In genomic region chr14:101882966-101883365, GRCm38 (mm10) we compare ENCODE assay signal across 11 mouse cellular contexts.
DNase-seq lines count a peak whose midpoint lies in the region; ATAC-seq and TF ChIP-seq lines count a peak whose summit lies in the region.
"Had no signal": no experiment of that assay in that cellular context is flagged by ENCODE, and none has a peak within 500 bp of the region (broad histone marks: within the 10 kb centered on the region; RNA-seq: fewer than 3 reads in every experiment).

No protein-coding gene starts in this region.

- no peak overlapping the region for H3K4me3 ChIP-seq in liver, embryonic 15.5 days (replicated peaks)
- H3K4me3 ChIP-seq in stomach, embryonic 15.5 days (replicated peaks): no peak overlapping the region
- no peak overlapping the region for H3K4me3 ChIP-seq in hindbrain, embryonic 12.5 days
- no peak overlapping the region for H3K4me3 ChIP-seq in forebrain, postnatal 0 days (ENCODE audit: low read depth, low read length)
- H3K4me3 ChIP-seq: hindbrain, embryonic 10.5 days; midbrain, embryonic 15.5 days had no signal

- H3K36me3 ChIP-seq in liver, embryonic 15.5 days (replicated peaks): no peaks in the 10 kb centered on the region
- no peaks in the 10 kb centered on the region for H3K36me3 ChIP-seq in stomach, embryonic 15.5 days
- H3K36me3 ChIP-seq in hindbrain, embryonic 12.5 days: no peaks in the 10 kb centered on the region
- no peaks in the 10 kb centered on the region; the same call in 1 of the 2 replicates for H3K36me3 ChIP-seq in forebrain, postnatal 0 days (ENCODE audit: insufficient read depth)
- H3K36me3 ChIP-seq: hindbrain, embryonic 10.5 days; midbrain, embryonic 15.5 days had no signal

- H3K27me3 ChIP-seq in liver, embryonic 15.5 days: no peaks in the 10 kb centered on the region
- no peaks in the 10 kb centered on the region for H3K27me3 ChIP-seq in stomach, embryonic 15.5 days (replicated peaks)
- H3K27me3 ChIP-seq in hindbrain, embryonic 12.5 days: no peaks in the 10 kb centered on the region
- no peaks in the 10 kb centered on the region for H3K27me3 ChIP-seq in forebrain, postnatal 0 days (ENCODE audit: insufficient read depth, low read length)
- H3K27me3 ChIP-seq: midbrain, embryonic 15.5 days had no signal

- no peak overlapping the region for H3K9ac ChIP-seq in liver, embryonic 15.5 days
- H3K9ac ChIP-seq in stomach, embryonic 15.5 days: no peak overlapping the region
- H3K9ac ChIP-seq in hindbrain, embryonic 12.5 days: no peak overlapping the region
- no peak overlapping the region for H3K9ac ChIP-seq in forebrain, postnatal 0 days
- H3K9ac ChIP-seq: midbrain, embryonic 15.5 days had no signal

- WGBS in liver, embryonic 15.5 days (ENCODE audit: insufficient replicate concordance): 4% methylated on average over 5 of the region's 5 CpGs
- WGBS in stomach, embryonic 15.5 days: 29% methylated on average over 5 of the region's 5 CpGs
- WGBS in hindbrain, embryonic 12.5 days: 47% methylated on average over 5 of the region's 5 CpGs
- 47% methylated on average over 5 of the region's 5 CpGs for WGBS in forebrain, postnatal 0 days

- peak; percentile 90 for ATAC-seq in granulocyte monocyte progenitor cell, adult 5-6 weeks (replicated peaks; ENCODE audit: poor library complexity, severe bottlenecking)
- ATAC-seq in liver, embryonic 15.5 days (ENCODE audit: insufficient read depth): peak; percentile 28; the same call in 1 of the 2 replicates
- peak; percentile 85 for ATAC-seq in stomach, embryonic 15.5 days (ENCODE audit: insufficient read depth, low FRiP score, low read depth)
- ATAC-seq in hindbrain, embryonic 12.5 days (ENCODE audit: low FRiP score): no peak
- no peak for ATAC-seq in forebrain, postnatal 0 days
- ATAC-seq: midbrain, embryonic 15.5 days had no signal

- no peak for TF ChIP-seq CTCF in forebrain, postnatal 0 days (IDR thresholded peaks at IDR 0.05; ENCODE audit: low read depth)

- no peaks in the 10 kb centered on the region for H3K4me1 ChIP-seq in liver, embryonic 15.5 days (replicated peaks)
- no peaks in the 10 kb centered on the region for H3K4me1 ChIP-seq in stomach, embryonic 15.5 days
- H3K4me1 ChIP-seq in hindbrain, embryonic 12.5 days: no peaks in the 10 kb centered on the region
- no peaks in the 10 kb centered on the region for H3K4me1 ChIP-seq in forebrain, postnatal 0 days (ENCODE audit: insufficient read depth)
- H3K4me1 ChIP-seq: hindbrain, embryonic 10.5 days; midbrain, embryonic 15.5 days had no signal

- DNase-seq in kidney, postnatal 14 days: peak; percentile 25
- DNase-seq in kidney, postnatal 36 days: no peak
- DNase-seq in forebrain, postnatal 0 days: no peak
- no peak for DNase-seq in cerebellum, adult 18-20 months
- DNase-seq: retina, postnatal 1 day had no signal

- no peak overlapping the region for H3K4me2 ChIP-seq in liver, embryonic 15.5 days
- H3K4me2 ChIP-seq in stomach, embryonic 15.5 days: no peak overlapping the region
- no peak overlapping the region for H3K4me2 ChIP-seq in hindbrain, embryonic 12.5 days (replicated peaks)
- H3K4me2 ChIP-seq in forebrain, postnatal 0 days (ENCODE audit: low read depth): no peak overlapping the region
- H3K4me2 ChIP-seq: midbrain, embryonic 15.5 days had no signal

- H3K27ac ChIP-seq in liver, embryonic 15.5 days (replicated peaks): no peak overlapping the region
- H3K27ac ChIP-seq in stomach, embryonic 15.5 days: no peak overlapping the region
- H3K27ac ChIP-seq in hindbrain, embryonic 12.5 days: no peak overlapping the region
- H3K27ac ChIP-seq in forebrain, postnatal 0 days (ENCODE audit: low read depth, low read length): no peak overlapping the region
- H3K27ac ChIP-seq: hindbrain, embryonic 10.5 days; midbrain, embryonic 15.5 days had no signal

- H3K9me3 ChIP-seq in liver, embryonic 15.5 days (replicated peaks): no peaks in the 10 kb centered on the region
- no peaks in the 10 kb centered on the region for H3K9me3 ChIP-seq in stomach, embryonic 15.5 days
- H3K9me3 ChIP-seq in hindbrain, embryonic 12.5 days (replicated peaks): no peaks in the 10 kb centered on the region
- no peaks in the 10 kb centered on the region for H3K9me3 ChIP-seq in forebrain, postnatal 0 days (ENCODE audit: low read length)
- H3K9me3 ChIP-seq: hindbrain, embryonic 10.5 days; midbrain, embryonic 15.5 days had no signal

Comparison
In these comparisons a context has a peak if more than half of its experiments do, and no peak if none do; other contexts are left out.
1. ATAC-seq: peak in granulocyte monocyte progenitor cell, adult 5-6 weeks (single experiment), liver, embryonic 15.5 days (single experiment) and stomach, embryonic 15.5 days (single experiment); none in hindbrain, embryonic 12.5 days (single experiment) and forebrain, postnatal 0 days (single experiment).